Mouse (Mus musculus) liver, embryonic 12.5 days (tissue): ENCODE data around the gene Ergic1. TPM values are rescaled to one million over a fixed set of nuclear protein-coding genes. Genes with fewer than 3 reads are reported as not detected.

ENCODE experiments used
- ATAC-seq: fragments of 200-750 bp; cut with Nextera tagmentation; 2 replicates; pipeline ENCODE4 v1.8.0; 2017; ENCODE audit warnings: moderate number of reproducible peaks, mild to moderate bottlenecking, moderate library complexity
- H3K27ac ChIP-seq: fragments of 300-500 bp; sonication (generic); 2 replicates; pipeline ENCODE4 v1.5.1; 2016; ENCODE audit warnings: mild to moderate bottlenecking
- H3K27me3 ChIP-seq: fragments of 300-500 bp; sonication (generic); replicated peaks from 2 replicates; pipeline ENCODE4 v1.6.1; 2016; ENCODE audit warnings: mild to moderate bottlenecking, moderate library complexity
- H3K36me3 ChIP-seq: fragments of 300-500 bp; sonication (generic); 2 replicates; pipeline ENCODE4 v1.6.1; 2016; ENCODE audit warnings: mild to moderate bottlenecking, moderate library complexity
- H3K4me1 ChIP-seq: fragments of 300-500 bp; sonication (generic); 2 replicates; pipeline ENCODE4 v1.6.1; 2016
- H3K4me2 ChIP-seq: fragments of 300-500 bp; sonication (generic); 2 replicates; pipeline ENCODE4 v1.6.1; 2016; ENCODE audit warnings: mild to moderate bottlenecking, moderate library complexity
- H3K4me3 ChIP-seq: fragments of 300-500 bp; sonication (generic); 2 replicates; pipeline ENCODE4 v1.5.1; 2016; ENCODE audit warnings: mild to moderate bottlenecking, moderate library complexity
- H3K9ac ChIP-seq: fragments of 300-500 bp; sonication (generic); 2 replicates; pipeline ENCODE4 v1.6.1; 2016; ENCODE audit warnings: mild to moderate bottlenecking, moderate library complexity
- H3K9me3 ChIP-seq: fragments of 300-500 bp; sonication (generic); replicated peaks from 2 replicates; pipeline ENCODE4 v1.6.1; 2016; ENCODE audit warnings: mild to moderate bottlenecking, moderate library complexity
- WGBS: fragments of 180-500 bp; shearing (Covaris S2); methylation state at CpG from one replicate; pipeline ENCODE4 v1.1.7; 2016; ENCODE audit not compliant: insufficient replicate concordance; 5-methylcytosine and 5-hydroxymethylcytosine counted together
- polyA plus RNA-seq: library from polyadenylated mRNA; unstranded; fragments of >200 nt; fragmentation: Nextera tagmentation; extraction: Ambion mirVana; gene quantifications from 2 replicates; pipeline ENCODE4 v1.2.1, GENCODE M21; 2016

Ergic1 gene
- polyA plus RNA-seq, 1 experiment from 2014 or later = 45.7 TPM

GRCm38 (mm10) chr17:26650451-26651363 is 89.4 kb downstream of the Ergic1 start:
- peaks cover 68% of the 10 kb centered on the region for H3K36me3 ChIP-seq
- no peak overlapping the region for H3K4me3 ChIP-seq
- H3K4me1 ChIP-seq = no peaks in the 10 kb centered on the region
- no peak overlapping the region for H3K27ac ChIP-seq
- H3K9ac ChIP-seq = no peak overlapping the region
- ATAC-seq = no peak
- H3K27me3 ChIP-seq = no peaks in the 10 kb centered on the region
- no peaks in the 10 kb centered on the region for H3K9me3 ChIP-seq
- WGBS = 82% methylated on average over 14 of the region's 14 CpGs
- H3K4me2 ChIP-seq = no peak overlapping the region

- Histone ChIP-seq H3K9me3 (no peaks in the 10 kb centered on the region), H3K27me3 (no peaks in the 10 kb centered on the region), H3K4me1 (peaks cover 24% of the 10 kb centered on the region), H3K9ac (no peak overlapping the region), H3K4me2 (no peak overlapping the region), H3K4me3 (no peak overlapping the region), H3K36me3 (peaks cover 24% of the 10 kb centered on the region), H3K27ac (no peak overlapping the region)
- ATAC-seq = no peak
- WGBS = 39% methylated on average over 21 of the region's 21 CpGs
Measured at GRCm38 (mm10) chr17:26658854-26659572, 97.7 kb downstream of the Ergic1 start.

- WGBS = 75% methylated on average over 3 of the region's 3 CpGs
- H3K9ac ChIP-seq = no peak overlapping the region
- no peaks in the 10 kb centered on the region; the same call in 1 of the 2 replicates for H3K27me3 ChIP-seq
- peaks cover 19% of the 10 kb centered on the region for H3K36me3 ChIP-seq
- H3K4me2 ChIP-seq = no peak overlapping the region
- H3K4me3 ChIP-seq = no peak overlapping the region
- peaks cover 28% of the 10 kb centered on the region for H3K4me1 ChIP-seq
- no peak overlapping the region for H3K27ac ChIP-seq
- no peaks in the 10 kb centered on the region for H3K9me3 ChIP-seq
- ATAC-seq = no peak
Measured at GRCm38 (mm10) chr17:26659573-26659915, 98.3 kb downstream of the Ergic1 start.

- H3K36me3 ChIP-seq = peaks cover 11% of the 10 kb centered on the region
- no peak for ATAC-seq
- H3K4me1 ChIP-seq = peaks cover 28% of the 10 kb centered on the region
- H3K9me3 ChIP-seq = no peaks in the 10 kb centered on the region
- H3K9ac ChIP-seq = no peak overlapping the region
- H3K4me2 ChIP-seq = no peak overlapping the region
- WGBS = 23% methylated on average over 21 of the region's 21 CpGs
- no peak overlapping the region for H3K4me3 ChIP-seq
- no peak overlapping the region for H3K27ac ChIP-seq
- no peaks in the 10 kb centered on the region; the same call in 1 of the 2 replicates for H3K27me3 ChIP-seq
Measured at GRCm38 (mm10) chr17:26660192-26660912, 99.1 kb downstream of the Ergic1 start.

GRCm38 (mm10) chr17:26662204-26662603 is 100.9 kb downstream of the Ergic1 start:
- no peak for ATAC-seq
- no peaks in the 10 kb centered on the region for H3K9me3 ChIP-seq
- peak overlapping the region; percentile 74 for H3K4me2 ChIP-seq
- H3K4me1 ChIP-seq = peaks cover 28% of the 10 kb centered on the region
- no peak overlapping the region for H3K27ac ChIP-seq
- peaks cover 5% of the 10 kb centered on the region; the same call in 1 of the 2 replicates for H3K27me3 ChIP-seq
- H3K36me3 ChIP-seq = no peaks in the 10 kb centered on the region
- WGBS = 74% methylated on average over 5 of the region's 5 CpGs
- no peak overlapping the region for H3K9ac ChIP-seq
- H3K4me3 ChIP-seq = no peak overlapping the region

GRCm38 (mm10) chr17:26662978-26663683 is 101.8 kb downstream of the Ergic1 start, which contains the start of gene Atp6v0e:
Gene Atp6v0e, plus strand, starts transcription at chr17:26663231.
- H3K9ac ChIP-seq = peak within 1 kb of the TSS; percentile 58
- WGBS = 2% methylated on average over 28 of the region's 28 CpGs

GRCm38 (mm10) chr17:26665600-26665999 is 104.3 kb downstream of the Ergic1 start:
- no peak overlapping the region for H3K9ac ChIP-seq
- 69% methylated on average over 4 of the region's 4 CpGs for WGBS
- no peaks in the 10 kb centered on the region for H3K36me3 ChIP-seq
- H3K4me1 ChIP-seq = peaks cover 28% of the 10 kb centered on the region
- peaks cover 18% of the 10 kb centered on the region for H3K27me3 ChIP-seq
- no peak overlapping the region for H3K4me3 ChIP-seq
- no peak overlapping the region for H3K4me2 ChIP-seq
- no peak for ATAC-seq
- no peaks in the 10 kb centered on the region for H3K9me3 ChIP-seq
- no peak overlapping the region for H3K27ac ChIP-seq

More at GRCm38 (mm10) chr17:26662978-26663683, 101.8 kb downstream of the Ergic1 start, which contains the start of gene Atp6v0e:
- peak within 1 kb of the TSS; percentile 74 for H3K4me2 ChIP-seq
- peaks cover 13% of the 10 kb centered on the region for H3K27me3 ChIP-seq
- peak within 1 kb of the TSS; percentile 68 for H3K4me3 ChIP-seq
- H3K27ac ChIP-seq = 0 out of 2 replicates have a peak within 1 kb of the TSS, but pooled peaks have one; percentile 7
- ATAC-seq = peak; percentile 81
- no peaks in the 10 kb centered on the region for H3K9me3 ChIP-seq
- H3K4me1 ChIP-seq = peaks cover 28% of the 10 kb centered on the region
- H3K36me3 ChIP-seq = no peaks in the 10 kb centered on the region

- H3K9me3 ChIP-seq = no peaks in the 10 kb centered on the region
- WGBS = 37% methylated on average over 4 of the region's 4 CpGs
- H3K27me3 ChIP-seq = peaks cover 50% of the 10 kb centered on the region
- peaks cover 10% of the 10 kb centered on the region for H3K4me1 ChIP-seq
- no peak overlapping the region for H3K4me2 ChIP-seq
- no peak overlapping the region for H3K27ac ChIP-seq
- H3K9ac ChIP-seq = no peak overlapping the region
- H3K36me3 ChIP-seq = no peaks in the 10 kb centered on the region
- H3K4me3 ChIP-seq = no peak overlapping the region
- no peak for ATAC-seq
Measured at GRCm38 (mm10) chr17:26671268-26671667, 110.0 kb downstream of the Ergic1 start.

- Histone ChIP-seq H3K9ac (no peak overlapping the region), H3K27ac (0 out of 2 replicates have a peak overlapping the region, but pooled peaks have one; percentile 94), H3K4me2 (peak overlapping the region; percentile 84), H3K4me3 (peak overlapping the region; percentile 85), H3K4me1 (peaks cover 42% of the 10 kb centered on the region), H3K9me3 (no peaks in the 10 kb centered on the region), H3K36me3 (peaks cover 16% of the 10 kb centered on the region), H3K27me3 (peaks cover 30% of the 10 kb centered on the region)
- ATAC-seq = 0 out of 2 replicates have a peak, but pooled peaks have one; percentile 1
- 26% methylated on average over 7 of the region's 7 CpGs for WGBS
Measured at GRCm38 (mm10) chr17:26675845-26676244, 114.6 kb downstream of the Ergic1 start.

- peak; percentile 88 for ATAC-seq
- Histone ChIP-seq H3K27me3 (peaks cover 26% of the 10 kb centered on the region), H3K4me1 (peaks cover 42% of the 10 kb centered on the region), H3K27ac (peak overlapping the region; percentile 94), H3K4me2 (peak overlapping the region; percentile 84), H3K36me3 (peaks cover 20% of the 10 kb centered on the region), H3K4me3 (peak overlapping the region; percentile 85), H3K9ac (peak overlapping the region; percentile 87), H3K9me3 (no peaks in the 10 kb centered on the region)
- under 1% methylated on average over 30 of the region's 30 CpGs for WGBS
Measured at GRCm38 (mm10) chr17:26676252-26676615, 114.9 kb downstream of the Ergic1 start.
